Mouse (Mus musculus): ENCODE measurements around the gene Sirt4. TPM values are rescaled to one million over a fixed set of nuclear protein-coding genes. Genes with fewer than 3 reads are reported as not detected.

The Sirt4 gene
- total and polyA plus RNA-seq, 3 experiments: 9.3 to 27.5 (median 13.3) TPM

- no peak for ATAC-seq (ENCODE audit: extremely low read depth, insufficient number of reproducible peaks, low FRiP score, poor library complexity, severe bottlenecking)
- peaks cover 10% of the 10 kb centered on the region for H3K4me1 ChIP-seq (ENCODE audit: insufficient read depth, low read depth, low read length)
- TF ChIP-seq GATA2 (IDR thresholded peaks at IDR 0.05; ENCODE audit: borderline replicate concordance, low read depth, low read length): no peak
- TF ChIP-seq POLR2AphosphoS5 (IDR thresholded peaks at IDR 0.05; ENCODE audit: insufficient replicate concordance, low read depth, low read length): no peak
- TF ChIP-seq TAL1 (conservative IDR thresholded peaks at IDR 0.05; ENCODE audit: low read depth, low read length): no peak
- TF ChIP-seq GATA1 (IDR thresholded peaks at IDR 0.05; ENCODE audit: borderline replicate concordance, low read length): no peak
- TF ChIP-seq CTCF (IDR thresholded peaks at IDR 0.05; ENCODE audit: low read depth, low read length): no peak
- DNase-seq (ENCODE audit: low spot score): no peak
- H3K36me3 ChIP-seq (replicated peaks): peaks cover 29% of the 10 kb centered on the region
- H3K27me3 ChIP-seq (ENCODE audit: insufficient read depth, low read length): peaks cover 13% of the 10 kb centered on the region; the same call in 1 of the 2 replicates
- H3K9me3 ChIP-seq (replicated peaks): no peaks in the 10 kb centered on the region
- no peak overlapping the region for H3K4me3 ChIP-seq (ENCODE audit: low read depth, low read length)
Observed at GRCm38 (mm10) chr5:115512375-115512774, 27.9 kb upstream of the Sirt4 start.

- Histone ChIP-seq H3K4me1 (ENCODE audit: insufficient read depth, low read depth, low read length) (peaks cover 14% of the 10 kb centered on the region), H3K4me3 (ENCODE audit: low read depth, low read length) (no peak overlapping the region), H3K27me3 (ENCODE audit: insufficient read depth, low read length) (peaks cover 18% of the 10 kb centered on the region), H3K9me3 (replicated peaks) (no peaks in the 10 kb centered on the region), H3K36me3 (replicated peaks) (peaks cover 21% of the 10 kb centered on the region)
- TF ChIP-seq GATA2 (IDR thresholded peaks at IDR 0.05; ENCODE audit: borderline replicate concordance, low read depth, low read length) (no peak), TAL1 (conservative IDR thresholded peaks at IDR 0.05; ENCODE audit: low read depth, low read length) (no peak), POLR2AphosphoS5 (IDR thresholded peaks at IDR 0.05; ENCODE audit: insufficient replicate concordance, low read depth, low read length) (no peak), CTCF (IDR thresholded peaks at IDR 0.05; ENCODE audit: low read depth, low read length) (no peak), GATA1 (IDR thresholded peaks at IDR 0.05; ENCODE audit: borderline replicate concordance, low read length) (no peak)
- no peak for ATAC-seq (ENCODE audit: extremely low read depth, insufficient number of reproducible peaks, low FRiP score, poor library complexity, severe bottlenecking)
- no peak for DNase-seq (ENCODE audit: low spot score)
Observed at GRCm38 (mm10) chr5:115509790-115510689, 25.5 kb upstream of the Sirt4 start.

GRCm38 (mm10) chr5:115509321-115509761, 24.8 kb upstream of the Sirt4 start:
- H3K4me3 ChIP-seq (ENCODE audit: low read depth, low read length): no peak overlapping the region
- ATAC-seq (ENCODE audit: extremely low read depth, insufficient number of reproducible peaks, low FRiP score, poor library complexity, severe bottlenecking) (no peak), DNase-seq (ENCODE audit: low spot score) (no peak)
- peaks cover 17% of the 10 kb centered on the region for H3K36me3 ChIP-seq (replicated peaks)
- H3K9me3 ChIP-seq (replicated peaks): 0 out of 2 replicates have a peak, but pooled peaks cover 2% of the 10 kb centered on the region
- H3K27me3 ChIP-seq (ENCODE audit: insufficient read depth, low read length): peaks cover 20% of the 10 kb centered on the region
- TF ChIP-seq GATA1 (IDR thresholded peaks at IDR 0.05; ENCODE audit: borderline replicate concordance, low read length): no peak
- no peak for TF ChIP-seq CTCF (IDR thresholded peaks at IDR 0.05; ENCODE audit: low read depth, low read length)
- TF ChIP-seq POLR2AphosphoS5 (IDR thresholded peaks at IDR 0.05; ENCODE audit: insufficient replicate concordance, low read depth, low read length): no peak
- TF ChIP-seq GATA2 (IDR thresholded peaks at IDR 0.05; ENCODE audit: borderline replicate concordance, low read depth, low read length): no peak
- H3K4me1 ChIP-seq (ENCODE audit: insufficient read depth, low read depth, low read length): peaks cover 14% of the 10 kb centered on the region

GRCm38 (mm10) chr5:115508859-115509147, 24.3 kb upstream of the Sirt4 start:
- H3K36me3 ChIP-seq (replicated peaks): peaks cover 14% of the 10 kb centered on the region
- H3K9me3 ChIP-seq (replicated peaks): 0 out of 2 replicates have a peak, but pooled peaks cover 4% of the 10 kb centered on the region
- TF ChIP-seq POLR2AphosphoS5 (IDR thresholded peaks at IDR 0.05; ENCODE audit: insufficient replicate concordance, low read depth, low read length): no peak
- no peak for TF ChIP-seq GATA1 (IDR thresholded peaks at IDR 0.05; ENCODE audit: borderline replicate concordance, low read length)
- no peak for TF ChIP-seq TAL1 (conservative IDR thresholded peaks at IDR 0.05; ENCODE audit: low read depth, low read length)
- no peak for TF ChIP-seq CTCF (IDR thresholded peaks at IDR 0.05; ENCODE audit: low read depth, low read length)
- TF ChIP-seq GATA2 (IDR thresholded peaks at IDR 0.05; ENCODE audit: borderline replicate concordance, low read depth, low read length): no peak
- H3K4me3 ChIP-seq (ENCODE audit: low read depth, low read length): no peak overlapping the region
- ATAC-seq (ENCODE audit: extremely low read depth, insufficient number of reproducible peaks, low FRiP score, poor library complexity, severe bottlenecking) (no peak), DNase-seq (ENCODE audit: low spot score) (no peak)
- peaks cover 14% of the 10 kb centered on the region for H3K4me1 ChIP-seq (ENCODE audit: insufficient read depth, low read depth, low read length)
- peaks cover 22% of the 10 kb centered on the region for H3K27me3 ChIP-seq (ENCODE audit: insufficient read depth, low read length)

GRCm38 (mm10) chr5:115507981-115508858, 23.7 kb upstream of the Sirt4 start:
- H3K27me3 ChIP-seq (ENCODE audit: insufficient read depth, low read length): peaks cover 22% of the 10 kb centered on the region
- H3K36me3 ChIP-seq (replicated peaks): peaks cover 8% of the 10 kb centered on the region
- TF ChIP-seq CTCF (IDR thresholded peaks at IDR 0.05; ENCODE audit: low read depth, low read length) (no peak), POLR2AphosphoS5 (IDR thresholded peaks at IDR 0.05; ENCODE audit: insufficient replicate concordance, low read depth, low read length) (no peak), GATA1 (IDR thresholded peaks at IDR 0.05; ENCODE audit: borderline replicate concordance, low read length) (no peak), TAL1 (conservative IDR thresholded peaks at IDR 0.05; ENCODE audit: low read depth, low read length) (no peak), GATA2 (IDR thresholded peaks at IDR 0.05; ENCODE audit: borderline replicate concordance, low read depth, low read length) (no peak)
- peaks cover 14% of the 10 kb centered on the region for H3K4me1 ChIP-seq (ENCODE audit: insufficient read depth, low read depth, low read length)
- H3K4me3 ChIP-seq (ENCODE audit: low read depth, low read length): no peak overlapping the region
- DNase-seq (ENCODE audit: low spot score) (no peak), ATAC-seq (ENCODE audit: extremely low read depth, insufficient number of reproducible peaks, low FRiP score, poor library complexity, severe bottlenecking) (no peak)
- 0 out of 2 replicates have a peak, but pooled peaks cover 4% of the 10 kb centered on the region for H3K9me3 ChIP-seq (replicated peaks)

Data from G1E (cell line).